Mouse (Mus musculus) thymus, adult 2 months (tissue): ENCODE results near the gene Wdr18. TPM values are rescaled to one million over a fixed set of nuclear protein-coding genes. Genes with fewer than 3 reads are reported as not detected.
"Not testable (repeated sequence)": the region's sequence is repeated elsewhere in the genome, so short reads cannot be mapped to it uniquely, and the experiment has no call there.

ENCODE experiments used
- DNase-seq: peaks from one replicate; pipeline ENCODE4 v3.0.0; 2021
- H3K27ac ChIP-seq: fragments of 200-500 bp; 2 replicates; pipeline ENCODE4 v1.5.1; 2012; ENCODE audit warnings: low read length, control low read depth; ENCODE audit not compliant: control insufficient read depth, insufficient read depth
- H3K27me3 ChIP-seq: fragments of 200-500 bp; 2 replicates; pipeline ENCODE4 v1.6.1; 2012; ENCODE audit warnings: mild to moderate bottlenecking, low read length, moderate library complexity, mixed read lengths; ENCODE audit not compliant: control insufficient read depth, insufficient read depth
- H3K36me3 ChIP-seq: fragments of 200-500 bp; 2 replicates; pipeline ENCODE4 v1.6.1; 2012; ENCODE audit warnings: mild to moderate bottlenecking, low read length, moderate library complexity; ENCODE audit not compliant: control insufficient read depth, insufficient read depth
- H3K4me1 ChIP-seq: fragments of 200-500 bp; replicated peaks from 2 replicates; pipeline ENCODE4 v1.6.1; 2012; ENCODE audit warnings: low read length; ENCODE audit not compliant: control insufficient read depth, insufficient read depth
- H3K4me3 ChIP-seq: fragments of 200-500 bp; 2 replicates; pipeline ENCODE4 v1.5.1; 2012; ENCODE audit warnings: mild to moderate bottlenecking, low read length, control low read depth, moderate library complexity; ENCODE audit not compliant: control insufficient read depth, insufficient read depth
- CTCF ChIP-seq: fragments of 200-500 bp; IDR thresholded peaks from 2 replicates; pipeline ENCODE4 v1.5.1; 2012; ENCODE audit warnings: mild to moderate bottlenecking, control low read depth, low read length, moderate library complexity, borderline replicate concordance; ENCODE audit not compliant: control insufficient read depth, poor library complexity, insufficient read depth; ENCODE audit errors: extremely low read depth
- POLR2A ChIP-seq: fragments of 200-500 bp; IDR thresholded peaks from 2 replicates; pipeline ENCODE4 v1.6.1; 2012; ENCODE audit warnings: mild to moderate bottlenecking, low read length, control low read depth, moderate library complexity; ENCODE audit not compliant: control insufficient read depth, poor library complexity, insufficient read depth; ENCODE audit errors: extremely low read depth
- WGBS: fragments of 180-500 bp; shearing (Covaris S2); methylation state at CpG from one replicate; pipeline ENCODE4 v1.1.7; 2018; 5-methylcytosine and 5-hydroxymethylcytosine counted together
- polyA plus RNA-seq: library from polyadenylated mRNA; depleted of rRNA; stranded (reverse); fragments of >200 nt; gene quantifications from 2 replicates; pipeline ENCODE4 v1.2.3, GENCODE M21; 2012

Wdr18 gene
- polyA plus RNA-seq, 1 experiment: 74.5 TPM

DNA sequence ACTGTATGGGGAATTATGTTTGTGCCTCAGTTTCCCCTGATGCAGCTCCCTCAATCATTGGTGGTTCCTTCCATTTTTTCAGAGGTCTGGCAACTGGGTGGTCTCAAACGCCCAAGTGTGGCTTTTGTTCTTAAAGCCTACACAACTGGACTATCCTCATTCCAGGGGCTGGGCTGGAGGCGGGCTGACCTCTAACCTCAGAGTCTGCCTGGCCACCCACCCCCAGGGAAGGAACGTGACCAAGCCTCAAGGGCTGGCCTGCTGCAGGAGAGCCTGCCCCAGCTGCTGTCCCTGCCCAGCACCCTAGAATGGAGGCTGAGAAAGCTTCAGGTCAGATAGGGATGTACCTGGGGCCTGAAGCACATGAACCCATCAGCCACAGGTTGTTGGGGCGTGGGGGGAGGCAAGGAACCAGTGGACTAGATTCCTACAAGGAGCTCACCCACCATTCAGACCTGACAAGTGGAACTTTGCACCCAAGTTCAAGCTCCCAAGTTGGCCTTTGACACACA, 3.3 kb upstream of the Wdr18 start:
- DNase-seq: no peak
- TF ChIP-seq CTCF (no peak), POLR2A (no peak)
- Histone ChIP-seq H3K36me3 (no peaks in the 10 kb centered on the region), H3K4me3 (no peak overlapping the region), H3K27me3 (no peaks in the 10 kb centered on the region), H3K4me1 (peaks cover 8% of the 10 kb centered on the region), H3K27ac (no peak overlapping the region)
- WGBS: 83% methylated on average over 4 of the region's 4 CpGs

DNA sequence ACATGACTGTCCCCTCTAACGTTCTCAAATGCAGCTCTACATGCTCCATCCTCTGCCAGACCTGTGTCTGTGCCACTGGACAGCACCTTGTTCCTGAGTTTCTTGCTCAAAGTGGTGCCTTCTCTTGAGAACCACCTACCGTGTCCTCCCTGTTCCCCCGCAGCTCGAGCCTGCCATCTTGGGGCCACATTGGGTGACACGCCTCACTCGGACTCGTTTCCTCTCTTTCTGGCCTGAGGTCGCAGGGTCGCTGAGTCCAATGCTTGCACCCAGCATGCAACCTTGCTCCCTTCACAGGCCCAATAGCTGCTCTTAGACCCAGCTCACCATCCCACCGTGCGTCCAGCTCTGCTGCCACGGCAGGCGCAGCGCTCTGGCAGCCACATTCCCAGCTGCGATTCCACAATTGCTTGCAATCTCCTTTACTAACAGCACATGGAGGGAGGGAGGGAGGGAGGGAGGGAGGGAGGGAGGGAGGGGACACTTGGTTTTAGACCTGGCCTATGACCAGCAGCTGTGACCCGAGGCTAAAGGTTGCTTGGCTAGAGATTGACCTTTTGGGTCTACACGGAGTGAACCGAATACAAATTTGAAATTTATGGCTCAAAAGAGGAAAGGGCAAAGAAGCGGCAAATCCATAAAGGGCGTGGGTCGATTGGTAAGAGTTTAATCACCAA, 1.7 kb upstream of the Wdr18 start:
- H3K27me3 ChIP-seq: no peaks in the 10 kb centered on the region
- H3K4me3 ChIP-seq: no peak overlapping the region
- H3K27ac ChIP-seq: no peak overlapping the region
- DNase-seq: peak; percentile 87
- H3K36me3 ChIP-seq: no peaks in the 10 kb centered on the region
- TF ChIP-seq POLR2A (no peak), CTCF (peak; percentile 91)
- H3K4me1 ChIP-seq: peaks cover 8% of the 10 kb centered on the region
- WGBS: 27% methylated on average over 21 of the region's 21 CpGs

DNA sequence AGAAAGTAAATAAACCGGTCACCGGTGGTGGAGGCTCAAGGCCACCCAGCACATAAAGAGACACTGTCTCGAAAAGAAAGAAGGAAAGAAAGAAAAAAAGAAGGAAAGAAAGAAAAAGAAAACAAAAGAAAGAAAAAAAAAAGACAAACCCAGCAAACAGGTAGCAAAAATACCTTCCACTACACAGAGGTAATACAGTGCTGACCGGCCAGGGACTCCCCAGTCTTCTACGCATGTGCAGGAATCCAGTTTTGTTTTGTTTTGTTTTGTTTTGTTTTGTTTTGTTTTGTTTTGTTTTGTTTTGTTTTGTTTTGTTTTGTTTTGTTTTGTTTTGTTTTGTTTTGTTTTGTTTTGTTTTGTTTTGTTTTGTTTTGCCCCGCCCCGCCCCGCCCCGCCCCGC, 540 bp upstream of the Wdr18 start:
- 23% methylated on average over 10 of the region's 10 CpGs for WGBS
- not testable (repeated sequence) for H3K27ac ChIP-seq, H3K4me3 ChIP-seq, H3K27me3 ChIP-seq, H3K36me3 ChIP-seq, H3K4me1 ChIP-seq
- DNase-seq: peak; percentile 35

DNA sequence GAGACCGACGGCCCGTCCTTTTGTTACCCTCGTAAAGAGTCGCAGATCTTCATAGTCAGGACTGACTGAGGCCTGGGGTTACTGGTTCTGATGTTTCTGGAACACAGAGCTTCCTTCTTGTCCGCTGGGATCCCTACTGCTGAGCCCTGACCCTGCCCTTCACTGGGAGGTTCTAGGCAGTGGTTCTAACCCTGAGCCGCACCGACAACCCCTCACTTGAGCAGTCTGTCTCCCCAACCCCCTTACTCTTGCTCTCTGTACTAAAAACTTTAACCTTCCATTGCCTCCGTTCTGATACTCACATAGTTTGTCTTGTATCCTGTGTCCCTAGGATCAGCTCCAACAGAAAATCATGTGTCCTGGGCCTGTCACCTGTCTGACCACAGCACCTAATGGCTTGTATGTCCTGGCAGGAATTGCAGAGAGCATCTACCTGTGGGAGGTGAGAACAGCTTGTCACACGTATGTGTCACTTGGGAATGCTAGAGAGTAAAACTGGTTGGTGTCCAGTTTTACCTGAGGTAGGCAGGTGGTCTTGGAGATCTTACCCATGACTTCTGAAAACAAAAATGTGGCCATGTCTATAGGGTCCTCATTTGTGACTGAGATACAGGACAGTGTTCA, 831 bp downstream of the Wdr18 start:
- 13% methylated on average over 10 of the region's 10 CpGs for WGBS
- peaks cover 8% of the 10 kb centered on the region for H3K4me1 ChIP-seq
- H3K27me3 ChIP-seq: no peaks in the 10 kb centered on the region
- no peaks in the 10 kb centered on the region; the same call in 1 of the 2 replicates for H3K36me3 ChIP-seq
- TF ChIP-seq CTCF: no peak
- peak overlapping the region; percentile 74 for H3K4me3 ChIP-seq
- H3K27ac ChIP-seq: no peak overlapping the region
- no peak for DNase-seq

DNA sequence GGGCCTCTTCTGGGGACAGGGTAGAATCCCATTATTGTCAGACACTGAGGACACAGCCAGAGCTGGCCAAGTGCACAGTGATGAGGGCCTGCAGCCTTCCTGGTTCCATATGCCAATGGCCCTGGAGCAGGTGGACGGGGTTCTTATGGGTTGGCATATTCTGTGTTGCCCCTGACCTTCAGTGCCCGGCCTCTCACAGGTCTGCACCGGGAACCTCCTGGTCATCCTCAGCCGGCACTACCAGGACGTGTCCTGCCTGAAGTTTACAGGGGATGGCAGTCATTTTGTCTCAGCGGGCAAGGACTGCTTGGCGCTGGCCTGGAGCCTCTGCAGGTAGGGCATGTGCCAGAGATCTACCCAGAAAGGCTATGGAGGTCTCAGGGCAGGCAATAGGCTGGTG, 4.8 kb downstream of the Wdr18 start:
- H3K27ac ChIP-seq: no peak overlapping the region
- no peak overlapping the region for H3K4me3 ChIP-seq
- H3K4me1 ChIP-seq: peaks cover 6% of the 10 kb centered on the region
- no peak for DNase-seq
- TF ChIP-seq CTCF (no peak), POLR2A (no peak)
- H3K36me3 ChIP-seq: peaks cover 5% of the 10 kb centered on the region; the same call in 1 of the 2 replicates
- H3K27me3 ChIP-seq: no peaks in the 10 kb centered on the region
- 97% methylated on average over 7 of the region's 7 CpGs for WGBS

DNA sequence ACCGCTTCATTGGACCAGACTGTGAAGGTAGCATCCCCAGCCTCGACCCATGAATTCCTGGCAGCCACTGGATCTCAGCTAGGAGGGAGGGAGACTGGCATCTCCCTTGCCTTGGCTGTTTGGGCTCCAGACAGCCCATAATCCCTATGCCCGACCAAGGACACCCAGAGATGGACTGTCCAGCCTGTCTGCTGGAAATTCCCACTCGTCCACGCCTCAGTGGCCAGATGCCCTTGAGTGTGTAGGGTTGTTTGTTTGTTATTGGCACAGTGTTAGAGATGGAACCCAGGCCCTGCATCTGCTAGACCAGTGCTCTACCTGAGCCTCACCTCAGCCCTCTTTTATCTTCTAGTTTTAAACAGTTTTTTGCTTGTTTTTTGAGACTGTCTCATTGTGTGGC, 5.4 kb downstream of the Wdr18 start:
- 98% methylated on average over 5 of the region's 5 CpGs for WGBS

More for the DNA sequence above, 5.4 kb downstream of the Wdr18 start:
- Histone ChIP-seq H3K27me3 (0 out of 2 replicates have a peak, but pooled peaks cover under 1% of the 10 kb centered on the region), H3K4me3 (no peak overlapping the region), H3K27ac (no peak overlapping the region), H3K36me3 (peaks cover 5% of the 10 kb centered on the region; the same call in 1 of the 2 replicates), H3K4me1 (peaks cover 5% of the 10 kb centered on the region)
- no peak for DNase-seq
- TF ChIP-seq POLR2A (no peak), CTCF (no peak)
